ENCODE assay signal across 9 mouse cellular contexts in genomic region chr7:16879796-16880547, GRCm38 (mm10). TPM values are rescaled to one million over a fixed set of nuclear protein-coding genes. Genes with fewer than 3 reads are reported as not detected.
DNase-seq lines count a peak whose midpoint lies in the region; ATAC-seq and TF ChIP-seq lines count a peak whose summit lies in the region.
"Had no signal": no experiment of that assay in that cellular context is flagged by ENCODE, and none has a peak within 500 bp of the region (broad histone marks: within the 10 kb centered on the region; RNA-seq: fewer than 3 reads in every experiment).

No protein-coding gene starts in this region.

- no peak overlapping the region for H3K27ac ChIP-seq in kidney, adult 2 months (ENCODE audit: insufficient read depth, low read depth, low read length)
- peak overlapping the region; percentile 28 for H3K27ac ChIP-seq in cortical plate, adult 2 months (ENCODE audit: insufficient read depth, low read length)
- H3K27ac ChIP-seq in limb, embryonic 12.5 days = peak overlapping the region; percentile 95
- H3K27ac ChIP-seq in stomach, embryonic 16.5 days (ENCODE audit: low read length) = peak overlapping the region; percentile 69

- no peaks in the 10 kb centered on the region for H3K36me3 ChIP-seq in kidney, adult 2 months (ENCODE audit: control insufficient read depth, insufficient read depth, low read length)
- peaks cover 60% of the 10 kb centered on the region for H3K36me3 ChIP-seq in limb, embryonic 12.5 days
- peaks cover 8% of the 10 kb centered on the region for H3K36me3 ChIP-seq in stomach, embryonic 16.5 days (ENCODE audit: control insufficient read depth, insufficient read depth, low read length)

- H3K4me2 ChIP-seq in limb, embryonic 12.5 days = peak overlapping the region; percentile 39
- H3K4me2 ChIP-seq in stomach, embryonic 16.5 days (ENCODE audit: low read depth, low read length) = peak overlapping the region; percentile 4; the same call in 1 of the 2 replicates

- DNase-seq in kidney, adult 2 months = peak; percentile 21
- DNase-seq in kidney, adult 8-10 months = no peak
- DNase-seq in heart, adult 9 months (ENCODE audit: low spot score in 2 of 2) = peak; percentile 61 to 72
- no peak for DNase-seq in c-Kit-positive CD71-positive TER-119-positive erythroid progenitor cells, embryonic 14.5 days (ENCODE audit: low spot score)

- no peak for TF ChIP-seq POLR2A in kidney, adult 2 months (IDR thresholded peaks at IDR 0.05; ENCODE audit: low read depth, low read length)
- TF ChIP-seq POLR2A in cortical plate, adult 2 months (IDR thresholded peaks at IDR 0.05; ENCODE audit: extremely low read depth, insufficient read depth, low read length) = no peak

- ATAC-seq in limb, embryonic 12.5 days (ENCODE audit: insufficient number of reproducible peaks, insufficient read depth, low FRiP score, low TSS enrichment, low read depth) = 0 out of 2 replicates have a peak, but pooled peaks have one; percentile 8
- peak; percentile 42; the same call in 1 of the 2 replicates for ATAC-seq in stomach, embryonic 16.5 days (ENCODE audit: insufficient read depth, low FRiP score)
- no peak for ATAC-seq in megakaryocyte-erythroid progenitor cell, adult 5-6 weeks (replicated peaks; ENCODE audit: low FRiP score, low TSS enrichment, poor library complexity, severe bottlenecking)

- TF ChIP-seq CTCF in kidney, adult 2 months (conservative IDR thresholded peaks at IDR 0.05; ENCODE audit: insufficient read depth, insufficient read length, low read depth, low read length) = no peak
- TF ChIP-seq CTCF in cortical plate, adult 2 months (IDR thresholded peaks at IDR 0.05; ENCODE audit: extremely low read depth, insufficient read depth, low read length) = no peak

- peaks cover 11% of the 10 kb centered on the region for H3K9me3 ChIP-seq in limb, embryonic 12.5 days
- 0 out of 2 replicates have a peak, but pooled peaks cover under 1% of the 10 kb centered on the region for H3K9me3 ChIP-seq in stomach, embryonic 16.5 days (replicated peaks; ENCODE audit: control insufficient read depth, low read length)

- 0 out of 2 replicates have a peak overlapping the region, but pooled peaks have one; percentile 18 for H3K9ac ChIP-seq in limb, embryonic 12.5 days (replicated peaks)
- peak overlapping the region; percentile 41 for H3K9ac ChIP-seq in stomach, embryonic 16.5 days (ENCODE audit: low read length)

- no peaks in the 10 kb centered on the region for H3K4me1 ChIP-seq in kidney, adult 2 months (ENCODE audit: control insufficient read depth, insufficient read depth, low read length)
- no peaks in the 10 kb centered on the region; the same call in 1 of the 2 replicates for H3K4me1 ChIP-seq in cortical plate, adult 2 months (ENCODE audit: control insufficient read depth, insufficient read depth, low read length)
- H3K4me1 ChIP-seq in limb, embryonic 12.5 days (replicated peaks) = peaks cover 28% of the 10 kb centered on the region
- peaks cover 22% of the 10 kb centered on the region for H3K4me1 ChIP-seq in stomach, embryonic 16.5 days (ENCODE audit: control insufficient read depth, insufficient read depth, low read length)

- WGBS in kidney, adult 2 months = 44% methylated on average over 9 of the region's 9 CpGs
- 17% methylated on average over 9 of the region's 9 CpGs for WGBS in limb, embryonic 12.5 days
- WGBS in stomach, embryonic 16.5 days = 31% methylated on average over 9 of the region's 9 CpGs

- no peak overlapping the region for H3K4me3 ChIP-seq in kidney, adult 2 months (ENCODE audit: insufficient read depth, low read depth, low read length)
- H3K4me3 ChIP-seq in cortical plate, adult 2 months (ENCODE audit: insufficient read depth, low read length) = no peak overlapping the region
- 0 out of 2 replicates have a peak overlapping the region, but pooled peaks have one; percentile 9 for H3K4me3 ChIP-seq in limb, embryonic 12.5 days (replicated peaks)
- no peak overlapping the region for H3K4me3 ChIP-seq in stomach, embryonic 16.5 days (replicated peaks; ENCODE audit: low read length)

- H3K27me3 ChIP-seq in kidney, adult 2 months (replicated peaks; ENCODE audit: control insufficient read depth, insufficient read depth, low read length) = no peaks in the 10 kb centered on the region
- H3K27me3 ChIP-seq in limb, embryonic 12.5 days = 0 out of 2 replicates have a peak, but pooled peaks cover 7% of the 10 kb centered on the region
- H3K27me3 ChIP-seq in stomach, embryonic 16.5 days (ENCODE audit: control insufficient read depth, insufficient read depth, low read length) = no peaks in the 10 kb centered on the region
- H3K27me3 ChIP-seq: CH12.LX had no signal

RNA-seq across cellular contexts. Expression of gene Dact3, which starts 4.9 kb away (rescaled TPM):
- 5.5 and 7.5 TPM in 2 replicates for polyA plus RNA-seq in kidney, adult 2 months (2012; rRNA removed)
- 169 and 184 TPM in 2 replicates for polyA plus RNA-seq in cortical plate, adult 2 months (2012; rRNA removed)
- 9.8 and 12.5 TPM in 2 replicates for polyA plus RNA-seq in limb, embryonic 12.5 days (2016; fragmentation: Nextera tagmentation; extraction: Ambion mirVana)
- 2.3 TPM in 2 replicates for polyA plus RNA-seq in stomach, embryonic 16.5 days (2015; fragmentation: Nextera tagmentation; extraction: Ambion mirVana)
- 0.27 TPM in 1 of 2 replicates, not detected in the other for total RNA-seq in megakaryocyte-erythroid progenitor cell, adult 5-6 weeks (2014; fragmentation: Nextera tagmentation)
- total RNA-seq in megakaryocyte-erythroid progenitor cell, adult 5-6 weeks (2017) = 0.75 TPM in 1 of 2 replicates, not detected in the other

RNA-seq across cellular contexts. Expression of gene Gng8, which starts 11.6 kb away (rescaled TPM):
- polyA plus RNA-seq in kidney, adult 2 months (2012; rRNA removed) = 3.6 and 3.7 TPM in 2 replicates
- polyA plus RNA-seq in cortical plate, adult 2 months (2012; rRNA removed) = 8.3 and 10.9 TPM in 2 replicates
- polyA plus RNA-seq in limb, embryonic 12.5 days (2016; fragmentation: Nextera tagmentation; extraction: Ambion mirVana) = 13.2 and 16.2 TPM in 2 replicates
- polyA plus RNA-seq in stomach, embryonic 16.5 days (2015; fragmentation: Nextera tagmentation; extraction: Ambion mirVana) = 9.7 and 12.0 TPM in 2 replicates
- not detected in 2 replicates for total RNA-seq in megakaryocyte-erythroid progenitor cell, adult 5-6 weeks (2014; fragmentation: Nextera tagmentation)
- total RNA-seq in megakaryocyte-erythroid progenitor cell, adult 5-6 weeks (2017) = 2.6 TPM in 1 of 2 replicates, not detected in the other

RNA-seq across cellular contexts. Expression of gene Ptgir, which starts 26.3 kb away (rescaled TPM):
- polyA plus RNA-seq in kidney, adult 2 months (2012; rRNA removed) = 4.0 and 5.0 TPM in 2 replicates
- 0.08 and 0.17 TPM in 2 replicates for polyA plus RNA-seq in cortical plate, adult 2 months (2012; rRNA removed)
- 0.96 and 1.1 TPM in 2 replicates for polyA plus RNA-seq in limb, embryonic 12.5 days (2016; fragmentation: Nextera tagmentation; extraction: Ambion mirVana)
- polyA plus RNA-seq in stomach, embryonic 16.5 days (2015; fragmentation: Nextera tagmentation; extraction: Ambion mirVana) = 3.0 and 3.2 TPM in 2 replicates
- total RNA-seq in megakaryocyte-erythroid progenitor cell, adult 5-6 weeks (2014; fragmentation: Nextera tagmentation) = not detected in 2 replicates
- not detected in 2 replicates for total RNA-seq in megakaryocyte-erythroid progenitor cell, adult 5-6 weeks (2017)

RNA-seq across cellular contexts. Expression of gene Prkd2, which starts 37.3 kb away (rescaled TPM):
- polyA plus RNA-seq in kidney, adult 2 months (2012; rRNA removed) = 18.3 and 23.3 TPM in 2 replicates
- polyA plus RNA-seq in cortical plate, adult 2 months (2012; rRNA removed) = 6.5 and 6.8 TPM in 2 replicates
- polyA plus RNA-seq in limb, embryonic 12.5 days (2016; fragmentation: Nextera tagmentation; extraction: Ambion mirVana) = 16.0 and 16.2 TPM in 2 replicates
- 11.1 and 11.8 TPM in 2 replicates for polyA plus RNA-seq in stomach, embryonic 16.5 days (2015; fragmentation: Nextera tagmentation; extraction: Ambion mirVana)
- 14.2 and 19.8 TPM in 2 replicates for total RNA-seq in megakaryocyte-erythroid progenitor cell, adult 5-6 weeks (2014; fragmentation: Nextera tagmentation)
- total RNA-seq in megakaryocyte-erythroid progenitor cell, adult 5-6 weeks (2017) = 5.2 and 14.9 TPM in 2 replicates

RNA-seq across cellular contexts. Expression of gene Calm3, which starts 43.9 kb away (rescaled TPM):
- 305 and 325 TPM in 2 replicates for polyA plus RNA-seq in kidney, adult 2 months (2012; rRNA removed)
- polyA plus RNA-seq in cortical plate, adult 2 months (2012; rRNA removed) = 1,956 and 2,049 TPM in 2 replicates
- polyA plus RNA-seq in limb, embryonic 12.5 days (2016; fragmentation: Nextera tagmentation; extraction: Ambion mirVana) = 108 and 123 TPM in 2 replicates
- 120 and 126 TPM in 2 replicates for polyA plus RNA-seq in stomach, embryonic 16.5 days (2015; fragmentation: Nextera tagmentation; extraction: Ambion mirVana)
- total RNA-seq in megakaryocyte-erythroid progenitor cell, adult 5-6 weeks (2014; fragmentation: Nextera tagmentation) = 291 and 377 TPM in 2 replicates
- total RNA-seq in megakaryocyte-erythroid progenitor cell, adult 5-6 weeks (2017) = 512 and 515 TPM in 2 replicates

Comparison
In these comparisons a context has a peak if more than half of its experiments do, and no peak if none do; other contexts are left out.
1. DNase-seq: peak in kidney, adult 2 months (single experiment) and heart, adult 9 months (2 of 2); none in kidney, adult 8-10 months (0 of 2) and c-Kit-positive CD71-positive TER-119-positive erythroid progenitor cells, embryonic 14.5 days (single experiment).
2. RNA of gene Dact3, which starts 4.9 kb away (polyA plus RNA-seq): 169 to 184 TPM in cortical plate, adult 2 months; 9.8 to 12.5 TPM in limb, embryonic 12.5 days, 5.5 to 7.5 TPM in kidney, adult 2 months and 2.3 TPM in stomach, embryonic 16.5 days; every median in the first group is over 10 times any median in the second.